Mouse (Mus musculus) hindbrain, embryonic 10.5 days (tissue): Measurements from ENCODE around the gene Pex6. TPM values are rescaled to one million over a fixed set of nuclear protein-coding genes. Genes with fewer than 3 reads are reported as not detected.
A peak's percentile ranks its signal among the peaks of the same experiment; 100 is the strongest.

Experiments used
- DNase-seq: peaks from one replicate; pipeline ENCODE4 v3.0.0-alpha.2; 2017; ENCODE audit warnings: low spot score
- H3K27ac ChIP-seq: fragments of 300-500 bp; sonication (generic); 2 replicates; pipeline ENCODE4 v1.5.1; 2016; ENCODE audit warnings: mild to moderate bottlenecking, moderate library complexity
- H3K27me3 ChIP-seq: fragments of 300-500 bp; sonication (generic); 2 replicates; pipeline ENCODE4 v1.6.1; 2016; ENCODE audit warnings: mild to moderate bottlenecking; ENCODE audit not compliant: poor library complexity, insufficient read depth, severe bottlenecking
- H3K36me3 ChIP-seq: fragments of 300-500 bp; sonication (generic); 2 replicates; pipeline ENCODE4 v1.6.1; 2016; ENCODE audit warnings: mild to moderate bottlenecking, moderate library complexity
- H3K4me1 ChIP-seq: fragments of 300-500 bp; sonication (generic); replicated peaks from 2 replicates; pipeline ENCODE4 v1.6.1; 2016; ENCODE audit warnings: mild to moderate bottlenecking
- H3K4me3 ChIP-seq: fragments of 300-500 bp; sonication (generic); 2 replicates; pipeline ENCODE4 v1.5.1; 2016; ENCODE audit warnings: mild to moderate bottlenecking, moderate library complexity
- H3K9me3 ChIP-seq: fragments of 300-500 bp; sonication (generic); 2 replicates; pipeline ENCODE4 v1.6.1; 2016; ENCODE audit warnings: mild to moderate bottlenecking, moderate library complexity
- WGBS: fragments of 180-500 bp; shearing (Covaris S2); methylation state at CpG from one replicate; pipeline ENCODE4 v1.1.7; 2016; 5-methylcytosine and 5-hydroxymethylcytosine counted together
- polyA plus RNA-seq: library from polyadenylated mRNA; unstranded; fragments of >200 nt; fragmentation: Nextera tagmentation; extraction: Ambion mirVana; gene quantifications from 2 replicates; pipeline ENCODE4 v1.2.1, GENCODE M21; 2016

The Pex6 gene
- polyA plus RNA-seq, 1 experiment from 2014 or later, result 25.7 TPM

DNA sequence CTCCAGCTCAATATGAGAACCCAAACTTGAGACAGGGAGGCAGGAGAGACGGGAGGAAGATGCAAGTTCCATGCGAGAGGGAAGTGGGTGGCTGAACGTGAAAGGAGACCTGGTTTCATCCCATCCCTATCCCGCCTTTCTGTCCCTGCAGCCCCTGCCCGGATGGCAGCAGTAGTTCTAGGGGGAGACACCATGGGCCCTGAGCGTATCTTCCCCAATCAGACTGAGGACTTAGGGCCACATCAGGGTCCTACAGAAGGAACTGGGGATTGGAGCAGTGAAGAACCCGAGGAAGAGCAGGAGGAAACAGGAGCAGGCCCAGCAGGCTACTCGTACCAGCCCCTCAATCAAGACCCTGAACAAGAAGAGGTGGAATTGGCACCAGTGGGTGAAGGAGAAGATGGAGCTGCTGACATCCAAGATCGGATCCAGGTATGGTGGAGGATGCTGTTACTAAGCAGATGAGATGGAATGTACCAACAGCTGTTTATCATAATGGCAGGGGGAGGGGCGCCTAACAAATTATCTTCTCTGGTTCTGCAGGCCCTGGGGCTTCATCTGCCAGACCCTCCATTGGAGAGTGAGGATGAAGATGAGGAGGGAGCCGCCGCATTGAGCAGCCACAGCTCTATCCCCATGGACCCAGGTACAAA lies 29.7 kb upstream of the Pex6 start:
- Histone ChIP-seq H3K36me3 (peaks cover 61% of the 10 kb centered on the region), H3K27me3 (no peaks in the 10 kb centered on the region), H3K4me1 (peaks cover 42% of the 10 kb centered on the region), H3K4me3 (peak overlapping the region; percentile 91), H3K27ac (peak overlapping the region; percentile 92), H3K9me3 (no peaks in the 10 kb centered on the region)
- no peak for DNase-seq
- 29% methylated on average over 12 of the region's 12 CpGs for WGBS

DNA sequence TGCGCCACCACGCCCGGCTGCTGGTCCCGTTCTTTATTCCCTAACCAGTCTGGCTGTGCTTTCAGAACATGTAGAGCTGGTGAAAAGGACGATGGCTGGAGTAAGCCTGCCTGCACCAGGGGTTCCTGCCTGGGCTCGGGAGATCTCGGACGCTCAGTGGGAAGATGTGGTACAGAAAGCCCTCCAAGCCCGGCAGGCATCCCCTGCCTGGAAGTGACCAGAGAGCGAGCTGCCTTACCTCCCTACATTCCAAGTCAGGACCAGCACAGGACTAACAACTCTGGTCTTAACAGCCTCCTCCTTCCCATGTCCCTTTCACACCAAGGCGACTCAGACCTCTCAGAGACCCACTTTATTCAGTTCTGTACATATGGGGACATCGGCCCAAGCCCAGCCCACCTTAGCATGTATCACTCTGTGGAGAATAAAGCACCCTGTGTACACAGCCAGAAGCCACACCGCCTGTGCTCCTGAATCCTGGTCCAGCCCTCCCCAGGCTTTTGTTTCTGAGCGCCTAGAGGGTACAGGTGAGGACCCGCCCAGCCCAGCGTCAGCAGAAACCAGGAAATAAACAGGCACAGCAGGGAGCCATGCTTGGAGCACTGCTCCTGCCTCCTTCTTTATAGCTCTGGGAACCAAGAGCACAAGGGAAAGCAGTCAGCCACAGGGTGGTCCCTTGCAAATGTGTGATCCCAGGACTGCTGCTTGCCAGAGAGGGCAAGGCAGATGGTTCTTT lies 28.4 kb upstream of the Pex6 start:
- Histone ChIP-seq H3K27ac (no peak overlapping the region), H3K27me3 (no peaks in the 10 kb centered on the region), H3K4me3 (no peak overlapping the region), H3K36me3 (peaks cover 61% of the 10 kb centered on the region), H3K4me1 (peaks cover 42% of the 10 kb centered on the region), H3K9me3 (no peaks in the 10 kb centered on the region)
- WGBS, result 84% methylated on average over 16 of the region's 16 CpGs
- DNase-seq, result no peak

GRCm38 (mm10) chr17:46685913-46686312 lies 25.4 kb upstream of the Pex6 start:
- H3K27me3 ChIP-seq, result no peaks in the 10 kb centered on the region
- H3K9me3 ChIP-seq, result no peaks in the 10 kb centered on the region
- H3K36me3 ChIP-seq, result peaks cover 81% of the 10 kb centered on the region
- WGBS, result 93% methylated on average over 6 of the region's 6 CpGs
- H3K4me3 ChIP-seq, result no peak overlapping the region
- DNase-seq, result no peak
- peaks cover 14% of the 10 kb centered on the region for H3K4me1 ChIP-seq
- no peak overlapping the region for H3K27ac ChIP-seq

- Histone ChIP-seq H3K9me3 (no peaks in the 10 kb centered on the region), H3K4me1 (no peaks in the 10 kb centered on the region), H3K27ac (no peak overlapping the region), H3K27me3 (no peaks in the 10 kb centered on the region), H3K4me3 (no peak overlapping the region), H3K36me3 (peaks cover 81% of the 10 kb centered on the region)
- WGBS, result 93% methylated on average over 12 of the region's 12 CpGs
- DNase-seq, result no peak
Observed at GRCm38 (mm10) chr17:46690665-46691064, 20.6 kb upstream of the Pex6 start.

DNA sequence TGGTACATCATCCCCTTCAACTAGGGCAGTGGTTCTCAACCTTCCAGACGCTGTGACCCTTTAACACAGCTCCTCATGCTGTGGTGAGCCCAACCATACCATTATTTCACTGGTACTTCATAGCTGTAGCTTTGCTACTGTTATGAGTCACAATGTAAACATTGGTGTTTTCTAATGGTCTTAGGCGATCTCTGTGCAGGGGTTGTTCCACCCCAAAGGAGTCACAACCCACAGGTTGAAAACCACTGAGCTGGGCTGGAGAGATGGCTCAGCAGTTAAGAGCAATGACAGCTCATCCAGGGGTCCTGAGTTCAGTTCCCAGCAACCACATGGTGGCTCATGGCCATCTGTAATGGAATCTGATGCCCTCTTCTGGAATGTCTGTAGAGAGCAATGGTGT lies 19.9 kb upstream of the Pex6 start:
- Histone ChIP-seq H3K9me3 (no peaks in the 10 kb centered on the region), H3K36me3 (peaks cover 81% of the 10 kb centered on the region), H3K4me1 (no peaks in the 10 kb centered on the region), H3K27ac (no peak overlapping the region), H3K27me3 (no peaks in the 10 kb centered on the region), H3K4me3 (no peak overlapping the region)
- no peak for DNase-seq
- 93% methylated on average over 2 of the region's 2 CpGs for WGBS

GRCm38 (mm10) chr17:46694517-46695063 lies 16.7 kb upstream of the Pex6 start:
- no peak overlapping the region for H3K27ac ChIP-seq
- peaks cover 83% of the 10 kb centered on the region for H3K36me3 ChIP-seq
- no peaks in the 10 kb centered on the region for H3K9me3 ChIP-seq
- WGBS, result 78% methylated on average over 1 of the region's 1 CpGs
- H3K27me3 ChIP-seq, result no peaks in the 10 kb centered on the region
- H3K4me3 ChIP-seq, result no peak overlapping the region
- DNase-seq, result no peak
- H3K4me1 ChIP-seq, result no peaks in the 10 kb centered on the region

DNA sequence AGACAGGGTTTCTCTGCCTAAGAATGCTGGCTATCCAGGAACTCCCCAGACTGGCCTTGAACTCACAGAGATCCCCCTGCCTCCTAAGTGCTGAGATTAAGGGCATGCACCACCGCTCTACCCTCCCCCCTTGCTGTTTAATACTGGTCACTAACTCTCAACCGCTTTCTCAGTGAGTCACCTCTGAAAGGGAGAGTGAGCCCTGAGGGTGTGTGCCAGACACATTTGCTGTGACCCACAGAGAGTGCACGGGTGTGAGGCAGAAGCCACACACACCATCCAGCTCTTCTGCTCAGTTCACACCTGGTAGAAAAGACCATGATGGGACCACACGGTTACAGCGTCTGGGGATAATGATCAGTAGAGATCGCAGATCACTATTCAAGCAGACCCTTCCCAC lies 12.7 kb upstream of the Pex6 start:
- 93% methylated on average over 6 of the region's 6 CpGs for WGBS
- no peaks in the 10 kb centered on the region for H3K27me3 ChIP-seq
- H3K9me3 ChIP-seq, result no peaks in the 10 kb centered on the region
- DNase-seq, result no peak
- H3K27ac ChIP-seq, result no peak overlapping the region
- peaks cover 76% of the 10 kb centered on the region for H3K36me3 ChIP-seq
- peaks cover 24% of the 10 kb centered on the region for H3K4me1 ChIP-seq
- H3K4me3 ChIP-seq, result no peak overlapping the region

DNA sequence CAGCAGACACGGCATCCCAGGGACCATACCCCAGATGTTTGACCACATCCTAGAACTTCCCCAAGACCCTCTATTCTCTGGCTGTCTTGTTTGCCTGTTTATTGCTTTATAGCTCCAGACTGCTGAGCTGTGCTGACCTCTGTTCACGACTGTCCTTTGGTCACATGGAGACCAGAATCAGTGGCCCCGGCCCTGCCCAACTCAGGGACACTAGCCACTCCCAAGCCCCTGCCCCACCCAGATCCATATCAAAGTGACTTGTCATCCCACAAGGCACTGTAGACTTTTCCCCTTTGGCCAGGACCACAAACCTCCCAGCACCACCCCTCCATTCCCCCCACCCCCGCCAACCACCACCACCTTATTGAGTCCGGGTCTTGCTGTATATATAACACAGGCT lies 12.0 kb upstream of the Pex6 start:
- Histone ChIP-seq H3K4me3 (no peak overlapping the region), H3K27me3 (no peaks in the 10 kb centered on the region), H3K9me3 (no peaks in the 10 kb centered on the region), H3K4me1 (peaks cover 31% of the 10 kb centered on the region), H3K36me3 (peaks cover 72% of the 10 kb centered on the region), H3K27ac (no peak overlapping the region)
- DNase-seq, result no peak
- 85% methylated on average over 5 of the region's 5 CpGs for WGBS

- no peaks in the 10 kb centered on the region for H3K27me3 ChIP-seq
- H3K36me3 ChIP-seq, result peaks cover 67% of the 10 kb centered on the region
- 91% methylated on average over 3 of the region's 3 CpGs for WGBS
- H3K27ac ChIP-seq, result no peak overlapping the region
- no peak overlapping the region for H3K4me3 ChIP-seq
- peaks cover 33% of the 10 kb centered on the region for H3K4me1 ChIP-seq
- H3K9me3 ChIP-seq, result no peaks in the 10 kb centered on the region
- no peak for DNase-seq
Observed at GRCm38 (mm10) chr17:46699912-46700311, 11.4 kb upstream of the Pex6 start.

GRCm38 (mm10) chr17:46701489-46701888 lies 9.8 kb upstream of the Pex6 start:
- DNase-seq, result no peak
- peaks cover 57% of the 10 kb centered on the region for H3K36me3 ChIP-seq
- no peaks in the 10 kb centered on the region for H3K27me3 ChIP-seq
- H3K4me3 ChIP-seq, result no peak overlapping the region
- H3K27ac ChIP-seq, result peak overlapping the region; percentile 50; the same call in 1 of the 2 replicates
- 85% methylated on average over 12 of the region's 12 CpGs for WGBS
- H3K9me3 ChIP-seq, result no peaks in the 10 kb centered on the region
- H3K4me1 ChIP-seq, result peaks cover 45% of the 10 kb centered on the region

DNA sequence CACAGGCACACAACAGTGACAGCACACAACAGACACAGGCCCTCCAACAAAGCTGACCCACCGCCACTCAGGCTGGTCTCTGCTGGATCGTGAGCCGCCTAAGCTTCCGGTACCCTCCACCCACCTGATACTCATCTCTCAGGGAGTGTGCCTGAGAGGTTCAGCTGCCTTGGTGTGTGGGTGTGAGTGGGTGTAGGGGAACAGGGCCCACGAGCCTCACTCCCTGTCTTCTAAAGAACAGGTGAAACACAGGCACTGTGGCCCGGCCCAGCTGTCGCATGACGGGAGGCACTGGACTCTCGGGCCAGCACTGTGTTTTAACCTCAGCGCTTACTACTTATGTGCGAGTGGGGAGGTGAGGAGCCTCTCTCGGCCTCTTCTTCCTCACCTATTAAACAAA lies 9.2 kb upstream of the Pex6 start:
- no peak for DNase-seq
- H3K4me1 ChIP-seq, result peaks cover 49% of the 10 kb centered on the region
- no peaks in the 10 kb centered on the region for H3K27me3 ChIP-seq
- H3K27ac ChIP-seq, result peak overlapping the region; percentile 50; the same call in 1 of the 2 replicates
- H3K36me3 ChIP-seq, result peaks cover 51% of the 10 kb centered on the region
- H3K9me3 ChIP-seq, result no peaks in the 10 kb centered on the region
- 85% methylated on average over 12 of the region's 12 CpGs for WGBS
- H3K4me3 ChIP-seq, result peak overlapping the region; percentile 11; the same call in 1 of the 2 replicates

GRCm38 (mm10) chr17:46702506-46702905 lies 8.8 kb upstream of the Pex6 start:
- WGBS, result 90% methylated on average over 5 of the region's 5 CpGs
- Histone ChIP-seq H3K4me1 (peaks cover 49% of the 10 kb centered on the region), H3K9me3 (no peaks in the 10 kb centered on the region), H3K36me3 (peaks cover 47% of the 10 kb centered on the region), H3K27ac (no peak overlapping the region), H3K4me3 (peak overlapping the region; percentile 92), H3K27me3 (no peaks in the 10 kb centered on the region)
- DNase-seq, result no peak
